Mouse (Mus musculus) lung, postnatal 10 days (tissue): ENCODE results near the gene Il2rg.

Source experiments
- DNase-seq: peaks from one replicate; pipeline ENCODE4 v3.0.0; 2021

Gene Il2rg

GRCm38 (mm10) chrX:101260441-101261325 lies 7.4 kb downstream of the Il2rg start:
- DNase-seq = no peak

DNA sequence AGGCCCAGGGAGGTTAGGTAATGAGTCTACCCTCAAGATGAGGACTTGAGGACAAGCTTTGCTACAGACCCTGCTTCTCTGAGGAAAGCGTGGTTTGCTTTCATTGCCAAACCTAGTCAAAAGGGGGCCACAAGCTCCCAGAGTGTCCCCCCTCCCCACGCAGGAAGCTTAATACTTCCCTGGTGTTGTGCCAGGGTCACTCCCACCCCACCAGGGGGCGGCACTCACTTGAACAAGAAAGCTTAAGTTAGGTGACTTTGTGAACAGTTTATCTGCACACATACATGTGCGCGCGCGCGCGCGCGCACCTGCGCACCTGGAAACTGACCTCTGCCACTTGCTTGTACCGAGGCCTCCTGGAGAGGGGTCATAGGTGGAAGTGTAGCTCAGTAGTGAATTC lies 11.5 kb downstream of the Il2rg start:
- peak; percentile 31 for DNase-seq

GRCm38 (mm10) chrX:101254740-101255139 lies 13.3 kb downstream of the Il2rg start:
- no peak for DNase-seq

GRCm38 (mm10) chrX:101253952-101254729 lies 13.9 kb downstream of the Il2rg start, which contains the start of gene Foxo4:
Gene Foxo4 (plus strand): TSS chrX:101254528.
- peak; percentile 92 for DNase-seq

DNA sequence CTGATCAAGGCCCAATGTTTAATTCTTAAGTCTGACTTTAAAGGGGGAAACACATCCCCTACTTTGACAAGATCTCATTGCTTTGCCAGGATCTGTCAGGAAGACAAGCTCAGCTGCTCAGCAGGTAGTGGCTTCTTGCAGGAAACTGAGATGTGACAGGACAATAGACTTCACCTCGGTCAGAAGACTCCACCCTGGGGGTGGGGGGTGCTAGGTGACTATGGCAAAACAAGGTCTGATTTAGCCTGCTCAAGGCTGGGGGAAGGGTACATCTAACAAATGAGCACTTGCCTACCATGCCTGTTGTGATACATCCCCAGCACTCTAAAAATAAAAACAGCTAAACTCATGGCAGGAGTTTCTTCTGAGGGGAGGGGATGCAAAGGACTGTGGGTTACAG lies 23.0 kb downstream of the Il2rg start:
- DNase-seq = no peak

GRCm38 (mm10) chrX:101222796-101223162 lies 45.3 kb downstream of the Il2rg start:
- no peak for DNase-seq

DNA sequence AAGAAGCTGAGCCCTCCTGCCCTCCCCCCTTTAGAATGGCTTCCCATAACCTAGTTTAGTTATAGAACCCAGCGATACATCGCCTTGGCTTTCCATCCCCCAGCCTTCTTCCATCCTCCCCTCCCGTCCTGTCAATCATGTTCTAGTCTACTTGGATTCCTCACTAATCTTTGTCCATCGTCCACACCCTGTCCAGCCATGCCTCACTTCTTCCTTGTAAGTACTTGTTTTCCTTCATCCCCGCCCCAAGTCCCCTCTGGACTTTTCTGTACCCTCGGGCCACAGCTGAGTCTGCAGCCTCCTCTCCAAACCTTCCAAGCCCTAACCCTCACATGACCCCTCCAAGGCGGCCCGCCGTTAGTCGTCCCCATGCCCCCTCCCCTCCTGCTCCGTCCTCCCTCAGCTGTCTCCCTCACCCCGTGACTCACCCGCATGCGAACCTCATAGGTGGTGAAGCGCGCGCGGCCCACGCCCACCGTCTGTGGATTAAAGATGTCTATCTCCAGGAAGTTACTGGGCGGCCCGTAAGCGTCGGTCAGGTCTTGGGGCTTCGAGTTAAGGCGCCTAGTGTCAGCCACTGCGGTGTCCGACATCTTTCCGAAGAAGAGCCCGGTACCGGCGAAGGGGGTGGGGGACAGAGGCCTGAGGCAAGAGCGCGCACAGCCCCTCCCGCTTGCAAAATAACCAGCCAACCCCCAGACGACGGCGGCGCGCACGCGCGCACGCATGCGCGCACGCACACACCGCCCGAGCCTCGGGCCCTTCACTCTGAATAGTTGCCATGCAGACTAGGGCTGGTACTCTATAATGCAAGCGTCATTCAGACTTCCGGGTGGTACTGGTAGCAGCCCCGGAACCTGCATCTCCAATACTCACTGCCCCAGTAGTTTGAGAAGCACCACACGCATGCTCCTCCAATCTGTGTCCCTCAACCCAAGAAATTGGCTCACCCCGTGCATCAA lies 45.9 kb downstream of the Il2rg start, which contains the start of gene Snx12:
Snx12 (minus strand) TSS at position 730 of the 962 bp plus-strand sequence.
- DNase-seq = peak; percentile 92
